Mouse (Mus musculus) C2C12 (cell line): ENCODE data around the gene Slc4a1.
A peak's percentile ranks its signal among the peaks of the same experiment; 100 is the strongest.

Experiments used
- CTCF ChIP-seq: IDR thresholded peaks from one replicate; pipeline ENCODE4 v1.5.1; 2011; ENCODE audit not compliant: control insufficient read depth, insufficient read depth, insufficient read length
- MAX ChIP-seq: IDR thresholded peaks from one replicate; pipeline ENCODE4 v1.6.1; 2011; ENCODE audit warnings: mild to moderate bottlenecking, control low read depth
- USF1 ChIP-seq: IDR thresholded peaks from one replicate; pipeline ENCODE4 v1.6.1; 2011; ENCODE audit warnings: low read depth, mild to moderate bottlenecking, control low read depth, moderate library complexity

DNA sequence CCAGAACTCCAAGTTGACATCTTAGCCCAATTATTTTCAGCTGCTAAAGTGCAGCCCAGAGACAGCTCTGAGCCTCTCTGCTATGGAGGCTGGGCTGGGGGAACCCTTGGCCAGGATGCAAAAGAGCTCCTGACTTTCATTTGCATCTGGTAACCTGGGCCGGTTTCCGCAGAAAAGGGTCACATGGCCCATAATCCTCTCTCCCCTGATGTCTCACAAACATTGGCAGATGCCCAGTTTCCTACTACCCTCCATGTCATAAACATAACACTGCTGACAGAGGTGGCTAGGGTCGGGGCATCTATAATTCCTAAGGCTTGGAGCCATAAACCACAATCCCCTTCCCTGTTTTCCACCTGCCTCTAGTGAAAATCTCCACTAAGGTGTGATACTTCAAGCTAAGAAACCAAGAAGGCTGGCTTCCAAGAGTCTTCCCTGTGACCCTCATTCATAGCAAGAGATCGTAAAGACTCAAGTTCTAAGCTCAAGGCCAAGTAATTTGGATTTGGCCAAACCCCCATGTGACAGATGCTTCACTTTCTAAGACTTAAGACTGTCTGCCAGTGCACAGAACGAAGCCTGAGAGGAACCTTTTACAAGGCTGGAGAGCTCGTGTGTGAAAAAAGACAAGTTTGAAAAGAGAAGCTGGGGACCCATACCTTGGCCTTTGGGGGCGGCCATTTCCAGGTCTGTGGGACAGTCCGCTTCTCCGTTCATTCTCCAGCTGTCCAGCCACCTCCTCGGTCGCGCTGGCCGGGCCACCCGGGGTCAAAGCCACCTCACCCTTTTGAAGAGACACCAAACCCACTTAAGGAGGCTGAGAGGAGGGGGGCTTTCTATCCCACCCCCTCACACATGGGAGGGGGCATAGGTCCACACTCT is 50.1 kb downstream of the Slc4a1 start:
- TF ChIP-seq CTCF (no peak), USF1 (peak; percentile 64), MAX (no peak)
